Mouse (Mus musculus): Measurements from ENCODE around the gene Tmem205. TPM values are rescaled to one million over a fixed set of nuclear protein-coding genes. Genes with fewer than 3 reads are reported as not detected.

Tmem205 gene
- polyA plus RNA-seq, 1 experiment from 2014 or later, result 58.8 TPM

- Histone ChIP-seq H3K27me3 (ENCODE audit: control insufficient read depth, insufficient read depth, low read length) (0 out of 2 replicates have a peak, but pooled peaks cover 2% of the 10 kb centered on the region), H3K9ac (ENCODE audit: low read length) (no peak overlapping the region), H3K36me3 (ENCODE audit: control insufficient read depth, insufficient read depth, low read length) (0 out of 2 replicates have a peak, but pooled peaks cover 1% of the 10 kb centered on the region), H3K27ac (replicated peaks in 1 of 2; ENCODE audit: control insufficient read depth in 1 of 2, insufficient read depth in 1 of 2, low read depth in 2 of 2, low read length in 2 of 2) (no peak overlapping the region), H3K4me1 (ENCODE audit: control insufficient read depth in 2 of 2, insufficient read depth in 2 of 2, low read length in 2 of 2) (no peaks in the 10 kb centered on the region), H3K4me3 (ENCODE audit: control insufficient read depth in 1 of 2, insufficient read depth in 1 of 2, low read depth in 1 of 2, low read length in 2 of 2) (no peak overlapping the region), H3K4me2 (ENCODE audit: low read length) (no peak overlapping the region), H3K9me3 (ENCODE audit: control insufficient read depth, low read length) (no peaks in the 10 kb centered on the region)
- WGBS, result 65% methylated on average over 10 of the region's 10 CpGs
- ATAC-seq (ENCODE audit: insufficient number of reproducible peaks, insufficient read depth, low FRiP score, low read depth), result no peak
Observed at GRCm38 (mm10) chr9:21909474-21910223, 17.7 kb downstream of the Tmem205 start.

- WGBS, result 65% methylated on average over 11 of the region's 11 CpGs
- H3K27ac ChIP-seq (replicated peaks in 1 of 2; ENCODE audit: control insufficient read depth in 1 of 2, insufficient read depth in 1 of 2, low read depth in 2 of 2, low read length in 2 of 2), result no peak overlapping the region
- no peak overlapping the region for H3K9ac ChIP-seq (ENCODE audit: low read length)
- no peak overlapping the region for H3K4me2 ChIP-seq (ENCODE audit: low read length)
- H3K4me3 ChIP-seq (ENCODE audit: control insufficient read depth in 1 of 2, insufficient read depth in 1 of 2, low read depth in 1 of 2, low read length in 2 of 2), result no peak overlapping the region
- H3K27me3 ChIP-seq (ENCODE audit: control insufficient read depth, insufficient read depth, low read length), result 0 out of 2 replicates have a peak, but pooled peaks cover 2% of the 10 kb centered on the region
- ATAC-seq (ENCODE audit: insufficient number of reproducible peaks, insufficient read depth, low FRiP score, low read depth), result no peak
- no peaks in the 10 kb centered on the region for H3K9me3 ChIP-seq (ENCODE audit: control insufficient read depth, low read length)
- H3K36me3 ChIP-seq (ENCODE audit: control insufficient read depth, insufficient read depth, low read length), result no peaks in the 10 kb centered on the region
- H3K4me1 ChIP-seq (ENCODE audit: control insufficient read depth in 2 of 2, insufficient read depth in 2 of 2, low read length in 2 of 2), result no peaks in the 10 kb centered on the region
Observed at GRCm38 (mm10) chr9:21908216-21908615, 19.1 kb downstream of the Tmem205 start.

- Histone ChIP-seq H3K9me3 (ENCODE audit: control insufficient read depth, low read length) (no peaks in the 10 kb centered on the region), H3K27me3 (ENCODE audit: control insufficient read depth, insufficient read depth, low read length) (no peaks in the 10 kb centered on the region), H3K4me3 (ENCODE audit: control insufficient read depth in 1 of 2, insufficient read depth in 1 of 2, low read depth in 1 of 2, low read length in 2 of 2) (no peak overlapping the region), H3K4me1 (ENCODE audit: control insufficient read depth in 2 of 2, insufficient read depth in 2 of 2, low read length in 2 of 2) (no peaks in the 10 kb centered on the region), H3K36me3 (ENCODE audit: control insufficient read depth, insufficient read depth, low read length) (no peaks in the 10 kb centered on the region), H3K4me2 (ENCODE audit: low read length) (no peak overlapping the region), H3K9ac (ENCODE audit: low read length) (no peak overlapping the region), H3K27ac (replicated peaks in 1 of 2; ENCODE audit: control insufficient read depth in 1 of 2, insufficient read depth in 1 of 2, low read depth in 2 of 2, low read length in 2 of 2) (no peak overlapping the region)
- no peak for ATAC-seq (ENCODE audit: insufficient number of reproducible peaks, insufficient read depth, low FRiP score, low read depth)
- WGBS, result 77% methylated on average over 4 of the region's 4 CpGs
Observed at GRCm38 (mm10) chr9:21904031-21904430, 23.3 kb downstream of the Tmem205 start.

GRCm38 (mm10) chr9:21901223-21901820 lies 26.0 kb downstream of the Tmem205 start:
- Histone ChIP-seq H3K9ac (ENCODE audit: low read length) (peak overlapping the region; percentile 21; the same call in 1 of the 2 replicates), H3K27ac (replicated peaks in 1 of 2; ENCODE audit: control insufficient read depth in 1 of 2, insufficient read depth in 1 of 2, low read depth in 2 of 2, low read length in 2 of 2) (no peak overlapping the region), H3K4me1 (ENCODE audit: control insufficient read depth in 2 of 2, insufficient read depth in 2 of 2, low read length in 2 of 2) (no peaks in the 10 kb centered on the region), H3K4me2 (ENCODE audit: low read length) (peak overlapping the region; percentile 64), H3K4me3 (ENCODE audit: control insufficient read depth in 1 of 2, insufficient read depth in 1 of 2, low read depth in 1 of 2, low read length in 2 of 2) (peak overlapping the region; percentile 40 to 43), H3K27me3 (ENCODE audit: control insufficient read depth, insufficient read depth, low read length) (no peaks in the 10 kb centered on the region), H3K36me3 (ENCODE audit: control insufficient read depth, insufficient read depth, low read length) (no peaks in the 10 kb centered on the region), H3K9me3 (ENCODE audit: control insufficient read depth, low read length) (no peaks in the 10 kb centered on the region)
- WGBS, result 13% methylated on average over 10 of the region's 10 CpGs
- no peak for ATAC-seq (ENCODE audit: insufficient number of reproducible peaks, insufficient read depth, low FRiP score, low read depth)

GRCm38 (mm10) chr9:21889229-21889628 lies 38.1 kb downstream of the Tmem205 start:
- no peak overlapping the region for H3K4me2 ChIP-seq (ENCODE audit: low read length)
- no peaks in the 10 kb centered on the region for H3K27me3 ChIP-seq (ENCODE audit: control insufficient read depth, insufficient read depth, low read length)
- no peaks in the 10 kb centered on the region for H3K4me1 ChIP-seq (ENCODE audit: control insufficient read depth in 2 of 2, insufficient read depth in 2 of 2, low read length in 2 of 2)
- 62% methylated on average over 3 of the region's 3 CpGs for WGBS
- H3K9me3 ChIP-seq (ENCODE audit: control insufficient read depth, low read length), result no peaks in the 10 kb centered on the region
- no peak for ATAC-seq (ENCODE audit: insufficient number of reproducible peaks, insufficient read depth, low FRiP score, low read depth)
- H3K4me3 ChIP-seq (ENCODE audit: control insufficient read depth in 1 of 2, insufficient read depth in 1 of 2, low read depth in 1 of 2, low read length in 2 of 2), result no peak overlapping the region
- no peak overlapping the region for H3K9ac ChIP-seq (ENCODE audit: low read length)
- H3K27ac ChIP-seq (replicated peaks in 1 of 2; ENCODE audit: control insufficient read depth in 1 of 2, insufficient read depth in 1 of 2, low read depth in 2 of 2, low read length in 2 of 2), result no peak overlapping the region
- no peaks in the 10 kb centered on the region for H3K36me3 ChIP-seq (ENCODE audit: control insufficient read depth, insufficient read depth, low read length)

- WGBS, result 56% methylated on average over 3 of the region's 3 CpGs
- no peak overlapping the region for H3K27ac ChIP-seq (replicated peaks in 1 of 2; ENCODE audit: control insufficient read depth in 1 of 2, insufficient read depth in 1 of 2, low read depth in 2 of 2, low read length in 2 of 2)
- H3K9ac ChIP-seq (ENCODE audit: low read length), result no peak overlapping the region
- H3K4me1 ChIP-seq (ENCODE audit: control insufficient read depth in 2 of 2, insufficient read depth in 2 of 2, low read length in 2 of 2), result no peaks in the 10 kb centered on the region
- no peaks in the 10 kb centered on the region for H3K27me3 ChIP-seq (ENCODE audit: control insufficient read depth, insufficient read depth, low read length)
- H3K9me3 ChIP-seq (ENCODE audit: control insufficient read depth, low read length), result peaks cover 6% of the 10 kb centered on the region; the same call in 1 of the 2 replicates
- H3K4me2 ChIP-seq (ENCODE audit: low read length), result no peak overlapping the region
- no peak overlapping the region for H3K4me3 ChIP-seq (ENCODE audit: control insufficient read depth in 1 of 2, insufficient read depth in 1 of 2, low read depth in 1 of 2, low read length in 2 of 2)
- H3K36me3 ChIP-seq (ENCODE audit: control insufficient read depth, insufficient read depth, low read length), result no peaks in the 10 kb centered on the region
- ATAC-seq (ENCODE audit: insufficient number of reproducible peaks, insufficient read depth, low FRiP score, low read depth), result no peak
Observed at GRCm38 (mm10) chr9:21876601-21877000, 50.8 kb downstream of the Tmem205 start.

- Histone ChIP-seq H3K4me3 (ENCODE audit: control insufficient read depth in 1 of 2, insufficient read depth in 1 of 2, low read depth in 1 of 2, low read length in 2 of 2) (no peak overlapping the region), H3K36me3 (ENCODE audit: control insufficient read depth, insufficient read depth, low read length) (no peaks in the 10 kb centered on the region), H3K4me1 (ENCODE audit: control insufficient read depth in 2 of 2, insufficient read depth in 2 of 2, low read length in 2 of 2) (no peaks in the 10 kb centered on the region), H3K4me2 (ENCODE audit: low read length) (no peak overlapping the region), H3K9ac (ENCODE audit: low read length) (no peak overlapping the region), H3K9me3 (ENCODE audit: control insufficient read depth, low read length) (no peaks in the 10 kb centered on the region), H3K27ac (replicated peaks in 1 of 2; ENCODE audit: control insufficient read depth in 1 of 2, insufficient read depth in 1 of 2, low read depth in 2 of 2, low read length in 2 of 2) (no peak overlapping the region), H3K27me3 (ENCODE audit: control insufficient read depth, insufficient read depth, low read length) (no peaks in the 10 kb centered on the region)
- ATAC-seq (ENCODE audit: insufficient number of reproducible peaks, insufficient read depth, low FRiP score, low read depth), result no peak
- WGBS, result 46% methylated on average over 4 of the region's 4 CpGs
Observed at GRCm38 (mm10) chr9:21872204-21872603, 55.2 kb downstream of the Tmem205 start.

Measured in heart, embryonic 14.5 days (tissue).